Mouse (Mus musculus): ENCODE data around the gene Gm28230. TPM values are rescaled to one million over a fixed set of nuclear protein-coding genes. Genes with fewer than 3 reads are reported as not detected.

The Gm28230 gene
- polyA plus RNA-seq, 1 experiment from 2014 or later = 1.3 TPM

MicroRNA genes within 50 kb of the gene (microRNA counts, 519-probe panel; counts per million panel counts)
- microRNA mmu-miR-10b = 4,746 counts per million, percentile 95 among the panel's probes with 10 or more counts

Small RNA genes lying within 50 kb of the gene (microRNA-seq; reads per million reads assigned to microRNA genes)
- not detected for gene Gm44463
- 66,701 reads per million, percentile 99 among the genes with 10 or more reads in this experiment for gene Mir10b

Other genes with a start within 250 kb of the Gm28230 start
- 18.1 and 20.7 TPM in 2 replicates for gene Lnpk, start 147.3 kb upstream of the Gm28230 start, polyA plus RNA-seq (2015; fragmentation: Nextera tagmentation; extraction: Ambion mirVana)
- not detected in 2 replicates for gene Evx2, start 67.2 kb upstream of the Gm28230 start, polyA plus RNA-seq (2015; fragmentation: Nextera tagmentation; extraction: Ambion mirVana)
- gene Hoxd13, start 58.4 kb upstream of the Gm28230 start, polyA plus RNA-seq (2015; fragmentation: Nextera tagmentation; extraction: Ambion mirVana) = 0.24 and 0.36 TPM in 2 replicates
- 4.5 and 4.7 TPM in 2 replicates for gene Hoxd12, start 51.7 kb upstream of the Gm28230 start, polyA plus RNA-seq (2015; fragmentation: Nextera tagmentation; extraction: Ambion mirVana)
- gene Hoxd11, start 47.2 kb upstream of the Gm28230 start, polyA plus RNA-seq (2015; fragmentation: Nextera tagmentation; extraction: Ambion mirVana) = 13.9 and 17.9 TPM in 2 replicates
- gene Hoxd10, start 34.8 kb upstream of the Gm28230 start, polyA plus RNA-seq (2015; fragmentation: Nextera tagmentation; extraction: Ambion mirVana) = 33.5 and 38.5 TPM in 2 replicates
- 38.2 and 38.4 TPM in 2 replicates for gene Hoxd9, start 29.0 kb upstream of the Gm28230 start, polyA plus RNA-seq (2015; fragmentation: Nextera tagmentation; extraction: Ambion mirVana)
- gene Hoxd8, start 22.1 kb upstream of the Gm28230 start, polyA plus RNA-seq (2015; fragmentation: Nextera tagmentation; extraction: Ambion mirVana) = 41.0 and 45.6 TPM in 2 replicates
- gene Hoxd3, start 14.8 kb upstream of the Gm28230 start, polyA plus RNA-seq (2015; fragmentation: Nextera tagmentation; extraction: Ambion mirVana) = 14.6 and 15.4 TPM in 2 replicates
- 4.5 and 4.9 TPM in 2 replicates for gene Hoxd4, start 14.8 kb upstream of the Gm28230 start, polyA plus RNA-seq (2015; fragmentation: Nextera tagmentation; extraction: Ambion mirVana)
- gene Hoxd1, start 36.3 kb downstream of the Gm28230 start, polyA plus RNA-seq (2015; fragmentation: Nextera tagmentation; extraction: Ambion mirVana) = 0.99 and 1.00 TPM in 2 replicates
- gene Mtx2, start 99.1 kb downstream of the Gm28230 start, polyA plus RNA-seq (2015; fragmentation: Nextera tagmentation; extraction: Ambion mirVana) = 133 and 136 TPM in 2 replicates